Mouse (Mus musculus): ENCODE results near the gene Fam206a.

The Fam206a gene

GRCm38 (mm10) chr4:56844911-56845310 is 42.8 kb downstream of the Fam206a start:
- DNase-seq, result no peak

DNA sequence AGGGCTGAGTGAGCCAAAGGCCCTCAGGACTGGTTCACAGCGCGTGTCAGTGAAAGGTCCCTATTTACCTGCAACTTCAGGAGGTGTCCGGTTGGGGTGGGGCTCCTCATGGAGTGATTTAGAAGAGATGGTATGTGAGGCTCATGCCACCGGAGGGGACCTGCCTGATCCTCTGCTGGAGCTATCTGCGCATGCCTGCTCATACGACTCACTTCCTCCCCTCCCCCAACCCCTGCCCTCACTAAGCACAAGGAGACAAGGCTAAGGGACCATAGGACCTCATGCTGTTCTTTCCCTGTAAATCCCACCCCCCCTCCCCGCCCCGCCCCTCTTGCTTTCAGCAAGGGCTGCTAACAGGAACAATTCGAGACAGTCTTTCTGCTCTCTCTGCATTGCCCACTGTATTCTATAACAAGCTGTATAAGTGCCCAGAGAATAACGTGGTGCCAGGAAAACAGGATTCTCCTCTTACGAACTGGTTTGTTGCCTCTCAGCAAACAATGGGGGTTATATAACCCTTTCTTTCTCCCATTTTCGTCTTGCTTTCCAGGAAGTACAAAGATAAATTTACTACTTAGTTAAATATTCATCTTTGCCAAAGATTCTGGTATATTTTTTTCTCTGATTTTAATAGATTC is 43.9 kb downstream of the Fam206a start:
- no peak for DNase-seq

- no peak for DNase-seq
Measured at GRCm38 (mm10) chr4:56847400-56847799, 45.3 kb downstream of the Fam206a start.

DNA sequence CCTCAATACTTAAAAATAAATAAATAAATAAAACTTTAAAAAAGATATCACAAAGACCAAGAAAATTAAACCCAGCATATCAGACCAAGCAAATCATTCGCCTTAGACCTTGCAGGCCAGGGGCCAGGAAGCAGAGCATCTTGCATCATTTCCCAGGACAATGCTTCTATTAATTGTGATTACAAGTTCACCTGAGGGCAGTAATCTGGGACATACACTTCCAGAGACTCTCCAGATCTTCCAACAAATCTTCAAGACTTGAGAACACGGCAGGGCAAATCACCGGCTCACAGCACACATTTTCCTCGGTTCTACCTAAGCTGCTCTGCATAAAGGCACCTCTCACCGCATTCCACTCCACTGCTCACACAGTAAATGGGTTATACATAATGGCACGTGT is 45.9 kb downstream of the Fam206a start:
- no peak for DNase-seq

GRCm38 (mm10) chr4:56850724-56851123 is 48.6 kb downstream of the Fam206a start:
- DNase-seq, result no peak

DNA sequence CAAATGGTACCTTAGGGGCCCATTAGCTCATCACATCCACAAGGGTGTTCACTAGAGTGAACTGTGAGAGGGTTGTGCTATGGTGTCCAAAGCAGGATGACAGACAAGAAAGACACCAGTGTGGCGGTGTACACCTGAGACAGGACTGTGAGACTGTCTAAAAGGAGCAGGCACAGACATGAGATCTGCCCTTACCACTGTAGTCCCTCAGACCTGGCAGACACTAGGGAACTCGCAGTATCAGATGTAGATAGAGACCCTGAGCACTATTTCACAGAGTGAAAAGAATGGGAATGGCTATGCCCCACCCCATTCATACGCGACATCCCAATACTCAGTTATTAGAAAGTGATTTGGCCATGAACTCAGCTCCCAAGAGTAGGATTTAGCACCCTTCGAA is 53.8 kb downstream of the Fam206a start:
- no peak for DNase-seq

GRCm38 (mm10) chr4:56856371-56856949 is 54.3 kb downstream of the Fam206a start:
- DNase-seq, result no peak

DNA sequence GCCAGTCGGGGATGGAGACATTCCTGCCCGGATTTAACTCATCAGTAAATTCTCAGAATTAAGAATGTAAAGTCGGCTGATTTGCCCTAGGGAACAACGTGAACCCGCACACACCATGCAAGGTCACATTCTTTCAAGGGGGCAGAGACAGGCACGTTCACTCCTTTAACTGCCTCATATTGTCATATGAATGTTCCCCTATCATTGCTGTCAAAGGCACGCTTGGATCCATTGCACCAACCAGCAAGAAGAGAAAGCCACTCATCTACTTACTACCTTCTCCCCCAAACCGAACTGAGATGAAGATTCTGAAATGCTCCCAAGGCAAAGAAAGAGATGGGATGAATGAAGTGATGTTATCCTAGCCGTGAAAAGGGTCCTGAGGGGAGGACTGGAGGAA is 56.6 kb downstream of the Fam206a start:
- no peak for DNase-seq
